Mouse (Mus musculus): Measurements from ENCODE around the gene Dpep3. TPM values are rescaled to one million over a fixed set of nuclear protein-coding genes. Genes with fewer than 3 reads are reported as not detected.
"Not testable (repeated sequence)": the region's sequence is repeated elsewhere in the genome, so short reads cannot be mapped to it uniquely, and the experiment has no call there.

Gene Dpep3
- polyA plus RNA-seq, 1 experiment from 2014 or later = not detected

GRCm38 (mm10) chr8:106005875-106006274 is 26.6 kb upstream of the Dpep3 start, which contains the start of gene Dpep2nb:
TSS of gene Dpep2nb (minus strand) at chr8:106005975.
- no peaks in the 10 kb centered on the region for H3K9me3 ChIP-seq (replicated peaks)
- WGBS (ENCODE audit: insufficient replicate concordance) = 72% methylated on average over 4 of the region's 4 CpGs
- no peak within 1 kb of the TSS for H3K4me3 ChIP-seq (replicated peaks)
- no peaks in the 10 kb centered on the region for H3K36me3 ChIP-seq (replicated peaks)
- peaks cover 32% of the 10 kb centered on the region for H3K4me1 ChIP-seq (replicated peaks)
- H3K27me3 ChIP-seq = no peaks in the 10 kb centered on the region
- no peak within 1 kb of the TSS for H3K27ac ChIP-seq (replicated peaks)
- ATAC-seq (ENCODE audit: insufficient read depth) = no peak
- H3K4me2 ChIP-seq = no peak within 1 kb of the TSS
- H3K9ac ChIP-seq = no peak within 1 kb of the TSS

- H3K4me3 ChIP-seq (replicated peaks) = no peak overlapping the region
- no peaks in the 10 kb centered on the region for H3K9me3 ChIP-seq (replicated peaks)
- H3K9ac ChIP-seq = no peak overlapping the region
- H3K4me1 ChIP-seq (replicated peaks) = peaks cover 20% of the 10 kb centered on the region
- no peak overlapping the region for H3K4me2 ChIP-seq
- no peak overlapping the region for H3K27ac ChIP-seq (replicated peaks)
- 47% methylated on average over 8 of the region's 8 CpGs for WGBS (ENCODE audit: insufficient replicate concordance)
- no peaks in the 10 kb centered on the region for H3K27me3 ChIP-seq
- no peak for ATAC-seq (ENCODE audit: insufficient read depth)
- H3K36me3 ChIP-seq (replicated peaks) = no peaks in the 10 kb centered on the region
Measured at GRCm38 (mm10) chr8:106004538-106005207, 25.4 kb upstream of the Dpep3 start.

GRCm38 (mm10) chr8:106001908-106002307 is 22.7 kb upstream of the Dpep3 start:
- H3K9ac ChIP-seq = no peak overlapping the region
- ATAC-seq (ENCODE audit: insufficient read depth) = no peak
- WGBS (ENCODE audit: insufficient replicate concordance) = 68% methylated on average over 4 of the region's 4 CpGs

GRCm38 (mm10) chr8:105998971-105999370 is 19.7 kb upstream of the Dpep3 start:
- no peaks in the 10 kb centered on the region for H3K27me3 ChIP-seq
- peaks cover 26% of the 10 kb centered on the region for H3K4me1 ChIP-seq (replicated peaks)
- 41% methylated on average over 2 of the region's 2 CpGs for WGBS (ENCODE audit: insufficient replicate concordance)
- peak; percentile 58; the same call in 1 of the 2 replicates for ATAC-seq (ENCODE audit: insufficient read depth)
- H3K9me3 ChIP-seq (replicated peaks) = no peaks in the 10 kb centered on the region
- H3K4me2 ChIP-seq = no peak overlapping the region
- H3K9ac ChIP-seq = no peak overlapping the region
- no peak overlapping the region for H3K4me3 ChIP-seq (replicated peaks)
- no peaks in the 10 kb centered on the region for H3K36me3 ChIP-seq (replicated peaks)
- H3K27ac ChIP-seq (replicated peaks) = peak overlapping the region; percentile 45

More at GRCm38 (mm10) chr8:106001908-106002307, 22.7 kb upstream of the Dpep3 start:
- no peaks in the 10 kb centered on the region for H3K27me3 ChIP-seq
- H3K27ac ChIP-seq (replicated peaks) = no peak overlapping the region
- peaks cover 16% of the 10 kb centered on the region for H3K4me1 ChIP-seq (replicated peaks)
- H3K4me2 ChIP-seq = no peak overlapping the region
- no peaks in the 10 kb centered on the region for H3K36me3 ChIP-seq (replicated peaks)
- H3K4me3 ChIP-seq (replicated peaks) = no peak overlapping the region
- H3K9me3 ChIP-seq (replicated peaks) = no peaks in the 10 kb centered on the region

GRCm38 (mm10) chr8:105996359-105996758 is 17.1 kb upstream of the Dpep3 start:
- H3K9ac ChIP-seq = no peak overlapping the region
- no peak overlapping the region for H3K27ac ChIP-seq (replicated peaks)
- peaks cover 34% of the 10 kb centered on the region for H3K4me1 ChIP-seq (replicated peaks)
- no peak for ATAC-seq (ENCODE audit: insufficient read depth)
- no peaks in the 10 kb centered on the region for H3K9me3 ChIP-seq (replicated peaks)
- 28% methylated on average over 7 of the region's 7 CpGs for WGBS (ENCODE audit: insufficient replicate concordance)
- H3K27me3 ChIP-seq = no peaks in the 10 kb centered on the region
- no peaks in the 10 kb centered on the region for H3K36me3 ChIP-seq (replicated peaks)
- H3K4me3 ChIP-seq (replicated peaks) = no peak overlapping the region
- H3K4me2 ChIP-seq = no peak overlapping the region

GRCm38 (mm10) chr8:105993226-105993625 is 14.0 kb upstream of the Dpep3 start:
- Histone ChIP-seq H3K9me3 (replicated peaks) (no peaks in the 10 kb centered on the region), H3K4me3 (replicated peaks) (no peak overlapping the region), H3K4me1 (replicated peaks) (peaks cover 29% of the 10 kb centered on the region), H3K36me3 (replicated peaks) (no peaks in the 10 kb centered on the region), H3K27ac (replicated peaks) (no peak overlapping the region), H3K4me2 (no peak overlapping the region), H3K27me3 (peaks cover 17% of the 10 kb centered on the region; the same call in 1 of the 2 replicates), H3K9ac (no peak overlapping the region)
- ATAC-seq (ENCODE audit: insufficient read depth) = peak; percentile 66
- WGBS (ENCODE audit: insufficient replicate concordance) = 45% methylated on average over 4 of the region's 4 CpGs

- no peak overlapping the region for H3K9ac ChIP-seq
- no peak overlapping the region for H3K27ac ChIP-seq (replicated peaks)
- ATAC-seq (ENCODE audit: insufficient read depth) = no peak
- 42% methylated on average over 5 of the region's 5 CpGs for WGBS (ENCODE audit: insufficient replicate concordance)
- H3K9me3 ChIP-seq (replicated peaks) = no peaks in the 10 kb centered on the region
- peaks cover 24% of the 10 kb centered on the region for H3K27me3 ChIP-seq
- H3K4me2 ChIP-seq = no peak overlapping the region
- H3K36me3 ChIP-seq (replicated peaks) = no peaks in the 10 kb centered on the region
- no peak overlapping the region for H3K4me3 ChIP-seq (replicated peaks)
- peaks cover 26% of the 10 kb centered on the region for H3K4me1 ChIP-seq (replicated peaks)
Measured at GRCm38 (mm10) chr8:105992499-105992898, 13.3 kb upstream of the Dpep3 start.

- H3K4me3 ChIP-seq (replicated peaks) = no peak overlapping the region
- H3K4me1 ChIP-seq (replicated peaks) = peaks cover 16% of the 10 kb centered on the region; the same call in 1 of the 2 replicates
- no peaks in the 10 kb centered on the region for H3K36me3 ChIP-seq (replicated peaks)
- no peaks in the 10 kb centered on the region for H3K9me3 ChIP-seq (replicated peaks)
- 50% methylated on average over 2 of the region's 2 CpGs for WGBS (ENCODE audit: insufficient replicate concordance)
- H3K4me2 ChIP-seq = no peak overlapping the region
- no peak overlapping the region for H3K27ac ChIP-seq (replicated peaks)
- no peak for ATAC-seq (ENCODE audit: insufficient read depth)
- H3K9ac ChIP-seq = no peak overlapping the region
- H3K27me3 ChIP-seq = peaks cover 24% of the 10 kb centered on the region
Measured at GRCm38 (mm10) chr8:105991546-105991945, 12.3 kb upstream of the Dpep3 start.

- Histone ChIP-seq H3K27ac (replicated peaks) (no peak within 1 kb of the TSS), H3K9me3 (replicated peaks) (no peaks in the 10 kb centered on the region), H3K4me3 (replicated peaks) (no peak within 1 kb of the TSS), H3K4me2 (peak within 1 kb of the TSS; percentile 35; the same call in 1 of the 2 replicates), H3K9ac (no peak within 1 kb of the TSS), H3K4me1 (replicated peaks) (peaks cover 11% of the 10 kb centered on the region; the same call in 1 of the 2 replicates), H3K27me3 (peaks cover 26% of the 10 kb centered on the region), H3K36me3 (replicated peaks) (no peaks in the 10 kb centered on the region)
- 10% methylated on average over 15 of the region's 15 CpGs for WGBS (ENCODE audit: insufficient replicate concordance)
- ATAC-seq (ENCODE audit: insufficient read depth) = no peak; the same call in 1 of the 2 replicates
Measured at GRCm38 (mm10) chr8:105990856-105991387, 11.7 kb upstream of the Dpep3 start, which contains the start of gene Dus2. TSS of gene Dus2 (plus strand) at chr8:105991337.

GRCm38 (mm10) chr8:105988546-105988945 is 9.3 kb upstream of the Dpep3 start:
- 76% methylated on average over 11 of the region's 11 CpGs for WGBS (ENCODE audit: insufficient replicate concordance)
- Histone ChIP-seq H3K4me1 (replicated peaks) (peaks cover 7% of the 10 kb centered on the region; the same call in 1 of the 2 replicates), H3K36me3 (replicated peaks) (no peaks in the 10 kb centered on the region), H3K27ac (replicated peaks) (no peak overlapping the region), H3K4me3 (replicated peaks) (no peak overlapping the region), H3K4me2 (no peak overlapping the region), H3K9me3 (replicated peaks) (no peaks in the 10 kb centered on the region), H3K27me3 (peaks cover 38% of the 10 kb centered on the region), H3K9ac (no peak overlapping the region)
- ATAC-seq (ENCODE audit: insufficient read depth) = no peak

GRCm38 (mm10) chr8:105983406-105983805 is 4.2 kb upstream of the Dpep3 start:
- H3K27me3 ChIP-seq = peaks cover 22% of the 10 kb centered on the region
- not testable (repeated sequence) for H3K9me3 ChIP-seq (replicated peaks); ATAC-seq (ENCODE audit: insufficient read depth); H3K4me1 ChIP-seq (replicated peaks); H3K4me2 ChIP-seq; H3K27ac ChIP-seq (replicated peaks); H3K9ac ChIP-seq; H3K4me3 ChIP-seq (replicated peaks); H3K36me3 ChIP-seq (replicated peaks)
- 41% methylated on average over 11 of the region's 11 CpGs for WGBS (ENCODE audit: insufficient replicate concordance)

Measured in liver, embryonic 15.5 days (tissue).